Mouse (Mus musculus) right cerebral cortex, postnatal 14 days (tissue): ENCODE measurements at regions not wholly inside any gene's neighbourhood (a gene's known extent, or its start where the extent isn't known, plus 50 kb on each side); places are given as distances from the start of the nearest gene placed in this dataset.
A peak's percentile ranks its signal among the peaks of the same experiment; 100 is the strongest.

Experiments used
- DNase-seq: peaks from one replicate; pipeline ENCODE4 v3.0.0; 2022

GRCm38 (mm10) chr10:17288231-17288630 lies 434.8 kb upstream of the Cited2 start:
- DNase-seq, result no peak

GRCm38 (mm10) chr10:17292331-17292730 lies 430.7 kb upstream of the Cited2 start:
- no peak for DNase-seq

- no peak for DNase-seq
Measured at GRCm38 (mm10) chr10:17294440-17294839, 428.6 kb upstream of the Cited2 start.

DNA sequence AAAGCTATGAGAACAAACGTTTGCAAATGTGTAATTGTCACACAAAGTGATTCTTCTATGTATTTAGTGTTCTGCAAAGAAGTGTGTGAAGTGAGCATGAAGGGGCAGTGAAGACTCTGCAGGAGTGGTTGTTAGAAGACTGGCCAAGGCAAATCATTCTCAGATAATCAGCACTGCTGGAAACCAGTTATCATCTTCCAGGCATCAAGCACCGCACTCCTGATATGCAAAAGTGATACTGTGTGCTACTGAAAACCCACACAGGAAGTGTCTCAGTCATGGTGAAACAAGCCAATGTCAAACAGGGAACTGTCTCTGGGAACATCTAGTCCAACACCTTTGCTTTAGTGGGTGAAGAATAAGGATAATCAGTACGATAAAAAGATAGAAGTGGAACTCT lies 427.9 kb upstream of the Cited2 start:
- DNase-seq, result no peak

DNA sequence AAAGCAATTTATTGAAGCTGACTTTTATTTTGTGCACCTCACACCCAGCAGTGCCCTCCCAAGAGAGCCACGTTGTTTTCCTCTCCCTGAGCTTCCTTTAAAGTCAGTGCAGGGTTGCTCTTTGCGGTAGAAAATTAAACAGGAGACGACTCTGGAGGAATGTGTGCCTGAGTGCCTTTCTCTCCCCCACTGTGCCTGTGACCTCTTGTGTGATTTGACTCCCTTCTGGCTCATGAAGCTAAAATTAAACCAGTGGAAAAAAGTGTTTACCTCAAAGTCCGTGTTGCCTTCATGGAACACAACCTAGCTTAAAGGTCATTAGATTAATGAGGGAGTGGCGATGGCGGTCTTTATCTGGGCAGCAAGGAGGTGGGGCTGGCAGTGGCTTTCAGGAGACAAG lies 423.4 kb upstream of the Cited2 start:
- no peak for DNase-seq

GRCm38 (mm10) chr10:17326724-17327123 lies 396.3 kb upstream of the Cited2 start:
- no peak for DNase-seq

- no peak for DNase-seq
Measured at GRCm38 (mm10) chr10:17330904-17331606, 392.0 kb upstream of the Cited2 start.

- DNase-seq, result peak; percentile 24
Measured at GRCm38 (mm10) chr10:17331607-17332008, 391.4 kb upstream of the Cited2 start.

DNA sequence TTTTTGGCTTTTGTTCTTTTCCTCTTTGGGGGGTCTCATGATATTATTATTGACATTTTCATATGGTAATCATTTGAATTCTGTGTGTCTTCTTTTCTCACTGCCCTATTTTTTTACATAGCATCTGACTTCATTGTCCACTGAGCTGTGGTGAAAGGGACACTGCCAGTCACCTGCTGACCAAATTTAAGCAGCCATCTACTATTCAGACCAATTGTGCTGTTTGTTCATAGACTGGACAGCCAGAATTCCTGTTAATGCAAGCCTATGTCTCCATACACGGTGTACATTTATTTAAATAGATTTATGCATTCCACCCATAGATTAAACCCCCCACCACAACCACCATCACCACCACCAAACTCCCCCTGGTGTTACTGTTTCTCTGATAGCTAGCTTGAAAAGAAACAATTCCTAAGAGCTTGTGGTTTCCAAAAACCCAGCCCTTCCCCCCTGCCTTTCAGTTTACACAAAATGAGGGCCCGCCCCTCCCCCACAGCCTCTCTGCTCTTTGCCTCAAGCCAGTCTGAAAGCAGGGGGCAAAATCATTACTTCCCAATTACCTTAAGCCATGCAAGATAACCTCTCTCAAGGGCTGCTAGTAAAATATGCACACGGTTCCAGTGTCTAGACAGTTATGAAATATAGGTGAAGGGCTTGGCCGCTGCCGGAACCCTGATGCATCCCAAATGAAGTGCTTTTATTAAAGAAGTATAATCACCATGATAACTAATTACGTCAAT lies 390.8 kb upstream of the Cited2 start:
- peak; percentile 19 for DNase-seq

DNA sequence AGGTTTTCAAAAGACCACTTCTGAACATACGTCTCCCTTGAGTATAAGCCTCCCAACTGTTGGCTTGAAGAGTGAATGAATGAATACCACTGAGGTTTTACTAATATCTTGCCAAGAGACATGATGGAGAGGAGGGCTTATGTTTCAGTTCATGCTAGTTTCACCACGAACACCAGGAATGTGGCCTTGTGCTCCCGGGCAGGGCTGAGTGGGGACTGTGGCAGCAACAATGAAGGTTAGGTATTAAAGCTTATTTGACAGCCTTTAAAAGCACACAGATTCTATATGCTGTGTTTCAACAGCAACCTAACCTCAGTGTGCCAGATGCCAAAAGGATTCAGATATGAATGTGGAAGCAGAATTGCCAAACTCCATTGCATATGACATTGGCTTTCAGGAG lies 390.0 kb upstream of the Cited2 start:
- no peak for DNase-seq

- no peak for DNase-seq
Measured at GRCm38 (mm10) chr10:17333676-17334075, 389.3 kb upstream of the Cited2 start.

DNA sequence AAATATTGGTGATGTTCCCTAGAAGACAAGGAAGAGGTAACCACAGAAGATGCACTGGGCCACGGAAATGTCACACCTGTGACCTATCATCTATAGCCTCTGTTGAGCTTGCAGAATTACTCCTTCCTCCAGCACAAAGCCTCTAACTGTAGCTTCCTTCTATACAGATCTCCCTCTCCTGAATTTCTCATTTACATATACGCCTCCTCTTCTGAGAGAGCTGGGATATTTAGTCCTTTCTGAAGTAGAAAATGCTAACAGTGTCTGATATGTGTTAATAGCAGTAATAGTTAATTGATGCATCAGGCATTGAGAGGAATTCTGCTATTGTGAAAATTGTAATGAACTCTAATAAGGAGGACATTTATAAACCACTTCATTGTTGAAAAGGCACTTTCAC lies 385.8 kb upstream of the Cited2 start:
- no peak for DNase-seq

GRCm38 (mm10) chr10:17343829-17344228 lies 379.2 kb upstream of the Cited2 start:
- DNase-seq, result no peak

GRCm38 (mm10) chr10:17352202-17352994 lies 370.6 kb upstream of the Cited2 start:
- DNase-seq, result no peak

DNA sequence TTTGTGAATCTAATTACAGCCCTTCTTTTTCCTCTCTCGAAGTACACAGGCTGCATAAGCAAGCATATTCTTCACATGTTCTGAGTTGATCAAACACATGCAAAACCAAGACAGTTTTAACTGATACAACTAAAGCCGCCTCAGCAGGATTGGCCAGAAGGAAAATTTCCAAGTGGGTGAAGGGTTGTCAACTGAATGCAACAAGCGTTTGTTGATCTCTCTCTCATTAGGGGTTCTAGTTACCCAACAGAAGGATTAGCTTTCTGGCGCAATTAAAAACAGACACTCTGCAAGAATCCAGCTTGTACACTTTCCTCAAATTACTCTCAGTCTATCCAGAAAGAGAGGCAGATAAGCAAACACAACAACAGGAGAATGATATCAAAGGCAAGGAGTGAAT lies 367.5 kb upstream of the Cited2 start:
- no peak for DNase-seq

GRCm38 (mm10) chr10:17356041-17356440 lies 367.0 kb upstream of the Cited2 start:
- no peak for DNase-seq

DNA sequence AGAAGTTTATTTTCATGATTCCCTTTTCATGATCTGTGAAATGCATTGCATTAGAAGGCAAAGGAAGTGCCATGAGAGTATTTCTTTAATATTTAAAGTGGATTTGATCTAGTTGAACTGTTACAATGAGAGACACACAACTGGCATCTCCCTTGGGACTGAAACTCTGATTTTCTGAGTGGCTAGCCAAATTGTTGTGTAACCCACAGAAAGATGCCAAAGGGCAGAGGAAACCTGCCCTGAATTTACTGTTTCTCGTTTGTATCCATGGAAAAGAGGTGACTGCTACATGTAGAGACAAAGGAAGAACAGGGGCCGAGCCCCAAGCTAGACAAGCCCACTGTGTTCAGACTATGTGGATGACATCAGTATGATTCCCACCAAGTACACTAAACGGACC lies 360.4 kb upstream of the Cited2 start:
- no peak for DNase-seq

- DNase-seq, result no peak
Measured at GRCm38 (mm10) chr10:17366042-17366740, 356.8 kb upstream of the Cited2 start.

DNA sequence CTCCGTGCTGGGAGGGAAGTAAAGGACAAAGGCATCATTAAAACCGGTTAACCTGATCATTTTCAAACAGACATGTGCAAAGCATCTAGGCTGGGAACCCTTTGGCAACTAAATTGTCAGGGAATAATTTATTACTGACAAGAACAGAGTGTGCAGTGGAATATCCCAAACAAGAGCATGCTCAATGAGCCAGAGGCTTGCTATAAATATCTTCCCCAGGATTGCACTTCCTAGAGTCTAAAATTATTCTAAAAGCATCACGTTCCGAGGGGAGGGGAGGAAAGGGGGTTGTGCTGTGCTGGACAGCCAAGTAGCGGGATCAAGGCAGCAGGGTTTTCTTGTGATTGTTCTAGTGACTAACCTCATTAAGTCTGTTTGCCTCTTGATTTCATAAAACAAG lies 356.0 kb upstream of the Cited2 start:
- DNase-seq, result no peak

- DNase-seq, result no peak
Measured at GRCm38 (mm10) chr10:17367430-17367829, 355.6 kb upstream of the Cited2 start.

GRCm38 (mm10) chr10:17368636-17369035 lies 354.4 kb upstream of the Cited2 start:
- DNase-seq, result no peak

GRCm38 (mm10) chr10:17372905-17373304 lies 350.1 kb upstream of the Cited2 start:
- DNase-seq, result no peak

DNA sequence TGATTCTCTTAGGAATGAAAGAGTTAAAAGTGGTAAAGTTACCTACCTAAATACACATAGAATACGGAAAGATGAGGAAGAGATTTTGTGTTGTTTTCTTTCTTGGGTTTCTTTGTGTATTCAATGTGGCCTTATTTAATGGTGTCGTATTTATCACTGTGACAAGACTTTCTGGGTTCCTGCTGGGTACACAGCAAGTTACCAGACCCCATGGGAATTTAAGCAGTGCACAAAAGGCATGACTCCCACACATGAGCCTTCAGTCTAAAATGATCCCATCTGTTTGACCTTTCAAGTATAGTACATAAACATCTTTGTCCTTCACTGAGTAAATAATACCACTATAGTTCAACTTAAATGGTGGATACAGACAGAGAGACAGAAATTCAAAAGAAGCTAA lies 349.0 kb upstream of the Cited2 start:
- no peak for DNase-seq
